Mouse (Mus musculus) heart, postnatal 0 days (tissue): ENCODE measurements around the gene Tbx15.

Source experiments
- CTCF ChIP-seq: IDR thresholded peaks from 2 replicates; pipeline ENCODE4 v1.5.1; 2016; ENCODE audit warnings: antibody characterized with exemption, control low read depth, low read depth
- EP300 ChIP-seq: IDR thresholded peaks from 2 replicates; pipeline ENCODE4 v1.6.1; 2016; ENCODE audit warnings: antibody characterized with exemption, low read depth

- TF ChIP-seq CTCF (no peak), EP300 (no peak)
Measured at GRCm38 (mm10) chr3:99235804-99236755, 4.1 kb upstream of the Tbx15 start.
